Mouse (Mus musculus) cerebellum, adult (tissue): Measurements from ENCODE around the gene Gm3448.
A peak's percentile ranks its signal among the peaks of the same experiment; 100 is the strongest.

ENCODE experiments used
- ATAC-seq: cut with Nextera tagmentation; 2 replicates; pipeline ENCODE4 v1.9.2; 2017; ENCODE audit warnings: mild to moderate bottlenecking, moderate library complexity, mixed read lengths; ENCODE audit not compliant: insufficient number of reproducible peaks, low FRiP score, low TSS enrichment

Gm3448 gene

GRCm38 (mm10) chr17:14961557-14962154 lies 79.7 kb downstream of the Gm3448 start:
- peak; percentile 59 for ATAC-seq

GRCm38 (mm10) chr17:14960951-14961556 lies 80.3 kb downstream of the Gm3448 start, which contains the start of gene Phf10:
Phf10 (minus strand) TSS chr17:14961273.
- peak; percentile 87 for ATAC-seq

GRCm38 (mm10) chr17:14960520-14960919 lies 80.8 kb downstream of the Gm3448 start:
- no peak for ATAC-seq

- no peak for ATAC-seq
These were observed 81.4 kb downstream of the Gm3448 start for GRCm38 (mm10) chr17:14959979-14960378.

GRCm38 (mm10) chr17:14958686-14959327 lies 82.5 kb downstream of the Gm3448 start:
- ATAC-seq = no peak

GRCm38 (mm10) chr17:14953452-14953851 lies 87.9 kb downstream of the Gm3448 start:
- no peak for ATAC-seq

GRCm38 (mm10) chr17:14949161-14949827 lies 92.0 kb downstream of the Gm3448 start:
- ATAC-seq = no peak
